Mouse (Mus musculus): ENCODE measurements around the gene Zscan21. TPM values are rescaled to one million over a fixed set of nuclear protein-coding genes. Genes with fewer than 3 reads are reported as not detected.

Zscan21 gene
- total and polyA plus RNA-seq, 3 experiments: 2.8 to 33.7 (median 15.6) TPM

DNA sequence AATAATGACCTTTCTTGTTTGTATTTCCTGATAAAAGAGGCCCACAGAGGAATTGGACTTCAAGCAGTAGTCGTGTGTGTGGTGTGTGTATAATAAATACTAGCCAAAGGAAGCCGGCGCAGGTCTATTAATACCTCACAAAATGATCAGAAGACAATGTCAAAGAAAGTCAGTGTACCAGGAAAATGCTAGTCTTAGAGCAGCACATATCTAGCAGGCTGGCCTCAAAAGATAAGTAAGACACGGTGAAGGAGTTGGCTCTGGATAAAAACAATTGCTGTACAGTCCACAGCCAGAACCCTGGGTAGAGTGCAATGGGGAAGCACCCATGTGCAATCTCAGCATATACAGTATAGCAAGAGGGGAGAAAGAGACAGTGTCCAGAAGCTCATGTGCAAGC, 20.6 kb downstream of the Zscan21 start:
- no peak for TF ChIP-seq POLR2AphosphoS5 (IDR thresholded peaks at IDR 0.05; ENCODE audit: insufficient replicate concordance, low read depth, low read length)
- TF ChIP-seq GATA2 (IDR thresholded peaks at IDR 0.05; ENCODE audit: borderline replicate concordance, low read depth, low read length): no peak
- no peak for TF ChIP-seq GATA1 (IDR thresholded peaks at IDR 0.05; ENCODE audit: borderline replicate concordance, low read length)
- TF ChIP-seq CTCF (IDR thresholded peaks at IDR 0.05; ENCODE audit: low read depth, low read length): no peak
- TF ChIP-seq TAL1 (conservative IDR thresholded peaks at IDR 0.05; ENCODE audit: low read depth, low read length): no peak
- DNase-seq (ENCODE audit: low spot score) (no peak), ATAC-seq (ENCODE audit: extremely low read depth, insufficient number of reproducible peaks, low FRiP score, poor library complexity, severe bottlenecking) (no peak)
- Histone ChIP-seq H3K36me3 (replicated peaks) (peaks cover 33% of the 10 kb centered on the region), H3K27me3 (ENCODE audit: insufficient read depth, low read length) (no peaks in the 10 kb centered on the region), H3K4me1 (ENCODE audit: insufficient read depth, low read depth, low read length) (peaks cover 10% of the 10 kb centered on the region; the same call in 1 of the 2 replicates), H3K4me3 (ENCODE audit: low read depth, low read length) (no peak overlapping the region), H3K9me3 (replicated peaks) (no peaks in the 10 kb centered on the region)

DNA sequence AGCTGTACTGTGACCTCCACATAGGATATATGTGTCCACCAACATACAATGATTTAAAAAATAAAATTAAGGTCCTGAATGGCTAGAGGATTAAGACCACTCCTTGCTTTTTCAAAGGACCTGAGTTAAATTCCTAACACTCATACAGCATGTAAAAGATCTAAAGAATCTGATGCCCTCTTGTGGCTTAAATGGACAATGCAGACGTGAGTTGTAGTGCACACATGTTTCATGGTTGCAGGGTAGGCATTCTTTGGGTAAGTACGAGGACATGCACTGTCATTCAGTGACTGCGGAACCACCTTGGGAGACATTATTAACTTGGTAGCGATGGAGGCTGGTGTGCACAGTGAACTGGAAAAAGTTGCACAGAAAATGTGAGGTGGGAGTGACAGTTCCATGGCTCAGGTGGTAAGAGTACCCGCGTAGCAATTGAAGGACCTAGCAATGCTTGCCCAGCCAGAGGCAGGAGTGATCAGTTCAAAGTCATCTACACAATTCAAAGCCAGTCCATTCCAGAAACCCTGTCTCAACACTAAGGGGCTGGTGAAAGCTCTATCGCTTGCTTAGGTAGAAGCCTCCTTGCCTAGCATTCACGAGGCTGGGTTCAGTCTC, 21.3 kb downstream of the Zscan21 start:
- peaks cover 25% of the 10 kb centered on the region for H3K36me3 ChIP-seq (replicated peaks)
- peaks cover 10% of the 10 kb centered on the region; the same call in 1 of the 2 replicates for H3K4me1 ChIP-seq (ENCODE audit: insufficient read depth, low read depth, low read length)
- TF ChIP-seq GATA1 (IDR thresholded peaks at IDR 0.05; ENCODE audit: borderline replicate concordance, low read length): no peak
- peak; percentile 40; the same call in 1 of the 2 replicates for TF ChIP-seq CTCF (IDR thresholded peaks at IDR 0.05; ENCODE audit: low read depth, low read length)
- no peak for TF ChIP-seq POLR2AphosphoS5 (IDR thresholded peaks at IDR 0.05; ENCODE audit: insufficient replicate concordance, low read depth, low read length)
- no peak for TF ChIP-seq TAL1 (conservative IDR thresholded peaks at IDR 0.05; ENCODE audit: low read depth, low read length)
- H3K27me3 ChIP-seq (ENCODE audit: insufficient read depth, low read length): no peaks in the 10 kb centered on the region
- H3K9me3 ChIP-seq (replicated peaks): no peaks in the 10 kb centered on the region
- DNase-seq (ENCODE audit: low spot score) (no peak), ATAC-seq (ENCODE audit: extremely low read depth, insufficient number of reproducible peaks, low FRiP score, poor library complexity, severe bottlenecking) (no peak; the same call in 1 of the 2 replicates)
- H3K4me3 ChIP-seq (ENCODE audit: low read depth, low read length): no peak overlapping the region

DNA sequence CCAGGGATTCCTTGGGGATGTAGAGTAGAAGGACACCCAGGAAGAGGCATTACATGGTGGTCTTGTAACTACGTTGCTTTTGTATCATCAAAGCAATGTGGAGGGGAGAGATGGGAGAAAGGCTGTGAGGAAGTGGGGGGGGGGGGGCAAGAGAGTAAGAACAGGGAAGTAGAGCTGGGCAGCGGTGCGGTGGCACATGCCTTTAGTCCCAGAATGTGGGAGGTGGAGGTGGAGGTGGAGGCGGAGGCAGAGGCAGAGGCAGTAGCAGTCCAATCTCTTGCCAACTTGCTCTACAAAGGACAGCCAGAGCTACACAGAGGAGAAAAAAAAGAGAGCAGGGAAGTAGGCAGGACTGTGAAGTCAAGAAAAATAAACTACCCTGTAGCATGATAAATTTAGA, 21.9 kb downstream of the Zscan21 start:
- H3K4me1 ChIP-seq (ENCODE audit: insufficient read depth, low read depth, low read length): peaks cover 10% of the 10 kb centered on the region; the same call in 1 of the 2 replicates
- H3K4me3 ChIP-seq (ENCODE audit: low read depth, low read length): no peak overlapping the region
- TF ChIP-seq GATA2 (IDR thresholded peaks at IDR 0.05; ENCODE audit: borderline replicate concordance, low read depth, low read length) (no peak), GATA1 (IDR thresholded peaks at IDR 0.05; ENCODE audit: borderline replicate concordance, low read length) (no peak), CTCF (IDR thresholded peaks at IDR 0.05; ENCODE audit: low read depth, low read length) (no peak), TAL1 (conservative IDR thresholded peaks at IDR 0.05; ENCODE audit: low read depth, low read length) (no peak), POLR2AphosphoS5 (IDR thresholded peaks at IDR 0.05; ENCODE audit: insufficient replicate concordance, low read depth, low read length) (no peak)
- no peaks in the 10 kb centered on the region for H3K27me3 ChIP-seq (ENCODE audit: insufficient read depth, low read length)
- DNase-seq (ENCODE audit: low spot score) (no peak), ATAC-seq (ENCODE audit: extremely low read depth, insufficient number of reproducible peaks, low FRiP score, poor library complexity, severe bottlenecking) (no peak)
- H3K36me3 ChIP-seq (replicated peaks): peaks cover 22% of the 10 kb centered on the region
- H3K9me3 ChIP-seq (replicated peaks): 0 out of 2 replicates have a peak, but pooled peaks cover 3% of the 10 kb centered on the region

DNA sequence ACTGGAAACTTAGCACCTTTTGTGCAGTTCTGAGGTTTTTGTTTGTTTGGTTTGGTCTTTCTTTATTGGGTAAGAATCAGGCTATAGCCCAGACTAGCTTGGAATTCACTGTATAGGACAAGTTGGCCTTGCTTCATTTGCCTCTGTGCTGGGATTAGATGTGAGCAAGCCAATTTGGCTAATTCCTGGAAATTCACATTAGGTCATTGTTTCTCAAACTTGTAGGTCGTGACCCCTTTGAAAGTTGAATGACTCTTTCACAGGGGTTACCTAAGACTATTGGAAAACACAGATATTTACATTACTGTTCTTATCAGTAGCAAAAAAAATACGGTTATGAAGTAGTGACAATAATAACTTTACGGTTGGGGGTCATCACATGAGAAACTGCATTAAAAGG, 37.7 kb downstream of the Zscan21 start:
- H3K4me3 ChIP-seq (ENCODE audit: low read depth, low read length): peak overlapping the region; percentile 84; the same call in 1 of the 2 replicates
- ATAC-seq (ENCODE audit: extremely low read depth, insufficient number of reproducible peaks, low FRiP score, poor library complexity, severe bottlenecking): no peak
- H3K36me3 ChIP-seq (replicated peaks): peaks cover 38% of the 10 kb centered on the region
- H3K27me3 ChIP-seq (ENCODE audit: insufficient read depth, low read length): no peaks in the 10 kb centered on the region
- no peaks in the 10 kb centered on the region for H3K9me3 ChIP-seq (replicated peaks)
- TF ChIP-seq TAL1 (conservative IDR thresholded peaks at IDR 0.05; ENCODE audit: low read depth, low read length) (no peak), GATA2 (IDR thresholded peaks at IDR 0.05; ENCODE audit: borderline replicate concordance, low read depth, low read length) (no peak), GATA1 (IDR thresholded peaks at IDR 0.05; ENCODE audit: borderline replicate concordance, low read length) (no peak), POLR2AphosphoS5 (IDR thresholded peaks at IDR 0.05; ENCODE audit: insufficient replicate concordance, low read depth, low read length) (no peak), CTCF (IDR thresholded peaks at IDR 0.05; ENCODE audit: low read depth, low read length) (no peak)
- peaks cover 17% of the 10 kb centered on the region for H3K4me1 ChIP-seq (ENCODE audit: insufficient read depth, low read depth, low read length)
- no peak for DNase-seq (ENCODE audit: low spot score)

DNA sequence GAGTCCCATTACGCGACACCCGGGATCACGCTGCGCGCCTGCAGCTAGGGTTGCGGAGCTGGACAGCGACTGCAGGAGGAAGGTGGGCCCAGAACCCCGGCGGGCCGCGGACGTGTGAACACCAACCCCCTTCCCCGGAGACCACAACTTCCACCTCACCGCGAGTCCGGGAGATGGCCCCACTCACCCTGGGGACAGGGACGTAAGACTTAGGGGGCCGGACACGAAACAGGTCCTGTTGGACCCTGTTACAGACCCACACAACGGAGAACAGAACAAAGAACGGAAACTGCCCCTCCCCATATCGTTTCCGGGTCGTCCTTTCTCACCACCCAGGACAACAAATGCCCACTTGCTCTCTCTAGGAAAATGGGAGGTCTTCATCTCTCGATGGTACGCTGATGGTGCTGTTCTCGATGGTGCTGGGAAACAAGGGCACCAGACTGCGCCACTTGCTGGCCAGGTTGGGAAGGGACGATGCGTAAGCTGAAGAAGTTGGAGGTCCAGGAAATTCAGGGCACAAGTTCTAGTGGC, 38.8 kb downstream of the Zscan21 start, which contains the start of gene Zfp113:
TSS of gene Zfp113 (minus strand) at position 302 of the 534 bp plus-strand sequence.
- Histone ChIP-seq H3K36me3 (replicated peaks) (peaks cover 33% of the 10 kb centered on the region), H3K4me3 (ENCODE audit: low read depth, low read length) (peak within 1 kb of the TSS; percentile 84), H3K4me1 (ENCODE audit: insufficient read depth, low read depth, low read length) (peaks cover 22% of the 10 kb centered on the region), H3K9me3 (replicated peaks) (no peaks in the 10 kb centered on the region), H3K27me3 (ENCODE audit: insufficient read depth, low read length) (no peaks in the 10 kb centered on the region)
- TF ChIP-seq CTCF (IDR thresholded peaks at IDR 0.05; ENCODE audit: low read depth, low read length) (peak; percentile 67), TAL1 (conservative IDR thresholded peaks at IDR 0.05; ENCODE audit: low read depth, low read length) (no peak)
- peak; percentile 95 for ATAC-seq (ENCODE audit: extremely low read depth, insufficient number of reproducible peaks, low FRiP score, poor library complexity, severe bottlenecking)
- peak; percentile 89 for DNase-seq (ENCODE audit: low spot score)

DNA sequence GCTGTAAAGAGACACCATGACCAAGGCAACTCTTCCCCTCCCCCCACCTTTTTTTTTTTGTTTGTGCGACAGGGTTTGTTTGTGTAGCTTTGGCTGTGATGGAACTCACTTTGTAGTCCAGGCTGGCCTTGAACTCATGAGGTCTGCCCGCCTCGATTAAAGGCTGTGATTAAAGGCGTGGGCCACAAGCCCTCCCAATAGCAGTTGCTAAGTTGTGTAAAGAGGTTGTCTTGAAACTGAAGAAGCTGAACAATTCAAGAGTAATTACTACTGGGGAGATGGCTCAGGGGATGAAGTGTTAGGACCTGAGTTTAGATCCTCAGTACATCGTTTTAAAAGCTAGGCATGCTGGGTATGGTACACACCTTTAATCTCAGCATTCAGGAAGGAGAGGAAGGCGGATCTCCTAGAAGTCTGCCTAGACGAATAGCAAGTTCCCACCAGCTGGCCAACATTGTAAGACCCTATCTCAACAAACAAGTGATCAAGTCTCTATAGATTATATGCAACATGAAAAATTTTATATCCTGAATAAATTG, 43.6 kb downstream of the Zscan21 start:
- peak overlapping the region; percentile 85 for H3K4me3 ChIP-seq (ENCODE audit: low read depth, low read length)
- H3K9me3 ChIP-seq (replicated peaks): no peaks in the 10 kb centered on the region
- H3K36me3 ChIP-seq (replicated peaks): peaks cover 34% of the 10 kb centered on the region
- no peak for ATAC-seq (ENCODE audit: extremely low read depth, insufficient number of reproducible peaks, low FRiP score, poor library complexity, severe bottlenecking)
- no peak for DNase-seq (ENCODE audit: low spot score)
- H3K4me1 ChIP-seq (ENCODE audit: insufficient read depth, low read depth, low read length): peaks cover 49% of the 10 kb centered on the region
- no peak for TF ChIP-seq TAL1 (conservative IDR thresholded peaks at IDR 0.05; ENCODE audit: low read depth, low read length)
- TF ChIP-seq GATA2 (IDR thresholded peaks at IDR 0.05; ENCODE audit: borderline replicate concordance, low read depth, low read length): no peak
- TF ChIP-seq POLR2AphosphoS5 (IDR thresholded peaks at IDR 0.05; ENCODE audit: insufficient replicate concordance, low read depth, low read length): no peak
- no peaks in the 10 kb centered on the region for H3K27me3 ChIP-seq (ENCODE audit: insufficient read depth, low read length)

All from G1E (cell line).